Mouse (Mus musculus) myocyte (in vitro differentiated cells): ENCODE measurements around the gene Fmo6. TPM values are rescaled to one million over a fixed set of nuclear protein-coding genes. Genes with fewer than 3 reads are reported as not detected.

Source experiments
- H3K27me3 ChIP-seq: one replicate; pipeline ENCODE4 v1.6.1; 2011; ENCODE audit not compliant: control insufficient read depth, insufficient read depth, insufficient read length
- H3K36me3 ChIP-seq: one replicate; pipeline ENCODE4 v1.6.1; 2011; ENCODE audit not compliant: control insufficient read depth, insufficient read depth
- H3K4me2 ChIP-seq: one replicate; pipeline ENCODE4 v1.6.1; 2011; ENCODE audit warnings: low read depth, control low read depth
- H3K4me3 ChIP-seq: one replicate; pipeline ENCODE4 v1.5.1; 2011; ENCODE audit warnings: mild to moderate bottlenecking, control low read depth, moderate library complexity
- H3K79me2 ChIP-seq: one replicate; pipeline ENCODE4 v1.6.1; 2011; ENCODE audit not compliant: control insufficient read depth, insufficient read depth
- H3ac ChIP-seq: one replicate; pipeline ENCODE4 v1.6.1; 2011; ENCODE audit not compliant: control insufficient read depth, insufficient read length
- CEBPB ChIP-seq: IDR thresholded peaks from 2 replicates; pipeline ENCODE4 v1.6.1; 2011; ENCODE audit warnings: mild to moderate bottlenecking, moderate library complexity; ENCODE audit not compliant: poor library complexity, insufficient read depth, severe bottlenecking
- E2F4 ChIP-seq: IDR thresholded peaks from one replicate; pipeline ENCODE4 v1.6.1; 2011; ENCODE audit warnings: mild to moderate bottlenecking, control low read depth, moderate library complexity; ENCODE audit not compliant: insufficient read depth
- MAX ChIP-seq: IDR thresholded peaks from one replicate; pipeline ENCODE4 v1.6.1; 2011; ENCODE audit warnings: low read depth, mild to moderate bottlenecking, control low read depth
- MYOD1 ChIP-seq, 3 experiments: IDR thresholded peaks; one replicate each; pipeline ENCODE4 v1.6.1; 2011; ENCODE audit warnings: control low read depth in 2 of 3, low read depth in 2 of 3, mild to moderate bottlenecking in 2 of 3, moderate library complexity in 1 of 3; ENCODE audit not compliant: insufficient read length in 2 of 3, control insufficient read depth in 1 of 3
- MYOG ChIP-seq, 3 experiments: IDR thresholded peaks; one replicate each; pipeline ENCODE4 v1.6.1; 2011; ENCODE audit warnings: control low read depth in 2 of 3, low read depth in 2 of 3, mild to moderate bottlenecking in 2 of 3; ENCODE audit not compliant: insufficient read length in 2 of 3, control insufficient read depth in 1 of 3, insufficient read depth in 1 of 3
- POLR2A ChIP-seq: IDR thresholded peaks from one replicate; pipeline ENCODE4 v1.6.1; 2011; ENCODE audit warnings: low read depth, mild to moderate bottlenecking, control low read depth, moderate library complexity; ENCODE audit not compliant: insufficient read length
- POLR2AphosphoS2 ChIP-seq: IDR thresholded peaks from one replicate; pipeline ENCODE4 v1.6.1; 2011; ENCODE audit warnings: low read depth, control low read depth; ENCODE audit not compliant: insufficient read length
- REST ChIP-seq: IDR thresholded peaks from one replicate; pipeline ENCODE4 v1.6.1; 2011; ENCODE audit warnings: mild to moderate bottlenecking, control low read depth, moderate library complexity; ENCODE audit not compliant: insufficient read depth, insufficient read length
- SRF ChIP-seq: IDR thresholded peaks from one replicate; pipeline ENCODE4 v1.6.1; 2011; ENCODE audit warnings: low read depth; ENCODE audit not compliant: control insufficient read depth, insufficient read length
- TCF12 ChIP-seq: IDR thresholded peaks from one replicate; pipeline ENCODE4 v1.6.1; 2011; ENCODE audit warnings: mild to moderate bottlenecking, control low read depth; ENCODE audit not compliant: poor library complexity, insufficient read depth, severe bottlenecking
- TCF3 ChIP-seq: IDR thresholded peaks from one replicate; pipeline ENCODE4 v1.6.1; 2011; ENCODE audit warnings: low read depth, control low read depth; ENCODE audit not compliant: insufficient read length
- USF1 ChIP-seq: IDR thresholded peaks from one replicate; pipeline ENCODE4 v1.6.1; 2011; ENCODE audit warnings: low read depth, mild to moderate bottlenecking, control low read depth, moderate library complexity
- polyA plus RNA-seq: library from polyadenylated mRNA; unstranded; fragments of >200 nt; fragmentation: generic; extraction: Trizol; gene quantifications from one replicate; pipeline ENCODE4 v1.2.1, GENCODE M21; 2012; ENCODE audit warnings: missing spikeins

The Fmo6 gene
- polyA plus RNA-seq, 1 experiment = not detected

DNA sequence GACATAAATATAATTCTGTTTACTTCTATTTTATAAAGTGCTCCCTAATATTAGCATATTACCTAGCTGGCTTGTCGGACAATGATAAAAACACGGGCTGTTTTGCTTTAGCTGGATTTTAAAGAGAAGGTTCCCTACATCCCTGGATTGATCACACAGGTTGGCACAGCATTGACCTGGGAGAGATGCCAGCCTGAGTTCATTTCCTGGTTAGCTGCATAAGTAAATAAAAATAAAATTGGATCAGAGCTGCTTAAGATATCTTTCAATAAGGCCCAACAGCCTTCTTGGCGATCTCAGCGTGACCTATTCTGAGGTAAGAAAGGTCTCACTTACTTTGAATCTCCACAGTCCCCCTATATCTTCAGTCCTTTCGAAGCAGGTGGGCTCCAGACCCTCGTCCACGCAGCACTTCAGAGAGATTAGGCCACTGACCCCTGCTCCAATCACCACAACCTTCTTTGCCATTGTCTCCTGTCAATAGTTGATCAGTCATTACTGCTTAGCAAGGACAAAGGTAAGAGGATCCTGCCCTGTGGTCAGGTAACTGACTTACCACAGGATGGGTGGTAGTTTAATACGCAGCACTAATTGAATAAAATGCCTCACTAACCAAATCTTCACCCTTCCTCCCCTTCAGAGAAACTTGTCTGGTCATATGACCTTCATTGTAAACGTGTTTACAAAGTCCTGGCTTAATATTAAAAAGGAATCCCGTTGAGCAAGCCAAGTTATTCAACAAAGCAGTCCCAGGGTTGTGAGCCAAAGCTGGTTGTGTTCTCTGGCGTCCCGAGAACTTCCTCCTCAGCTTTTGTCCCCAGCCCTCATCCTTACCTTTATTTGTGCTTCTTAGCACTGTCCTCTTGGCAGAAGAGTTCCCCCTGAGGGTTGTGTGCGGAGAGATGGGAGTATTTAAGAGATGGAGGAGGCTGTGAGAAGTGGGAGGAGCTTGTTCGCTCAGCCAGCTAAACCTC, 39.2 kb downstream of the Fmo6 start, which contains the start of gene Fmo2:
Gene Fmo2 (minus strand): TSS at position 889 of the 974 bp plus-strand sequence.
- Histone ChIP-seq H3ac (no peak within 1 kb of the TSS), H3K4me2 (no peak within 1 kb of the TSS), H3K36me3 (no peaks in the 10 kb centered on the region), H3K79me2 (no peaks in the 10 kb centered on the region), H3K4me3 (no peak within 1 kb of the TSS), H3K27me3 (peaks cover 8% of the 10 kb centered on the region)
- TF ChIP-seq MAX (no peak), POLR2A (no peak), REST (no peak), MYOD1 (IDR thresholded peaks at IDR 0.05; ENCODE audit: control insufficient read depth in 1 of 3, insufficient read length in 2 of 3, low read depth in 2 of 3) (no peak), USF1 (no peak), MYOG (IDR thresholded peaks at IDR 0.05; ENCODE audit: control insufficient read depth in 1 of 3, insufficient read depth in 1 of 3, insufficient read length in 2 of 3, low read depth in 2 of 3) (no peak), POLR2AphosphoS2 (no peak), CEBPB (no peak), TCF12 (no peak), TCF3 (no peak), SRF (no peak), E2F4 (no peak)

DNA sequence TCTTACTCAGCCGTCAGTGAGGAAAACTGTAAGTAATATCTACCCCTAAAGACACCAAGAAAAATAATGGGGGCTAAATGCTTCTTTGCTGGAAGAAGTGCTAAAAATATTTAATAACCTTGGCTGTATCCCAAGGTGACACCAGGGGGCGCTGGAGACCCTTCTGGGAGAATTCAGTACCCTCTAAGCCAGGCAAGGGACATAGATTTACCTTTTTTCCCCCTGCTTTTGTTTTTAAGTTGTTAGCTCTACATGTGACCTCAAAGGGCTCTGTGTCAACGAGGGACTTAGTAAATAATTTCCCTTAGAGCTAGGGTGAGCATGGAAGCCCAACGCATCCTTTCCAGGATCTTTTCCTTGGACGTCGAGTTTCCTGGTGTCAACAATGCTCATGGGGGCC, 41.4 kb downstream of the Fmo6 start:
- no peak overlapping the region for H3K4me3 ChIP-seq

DNA sequence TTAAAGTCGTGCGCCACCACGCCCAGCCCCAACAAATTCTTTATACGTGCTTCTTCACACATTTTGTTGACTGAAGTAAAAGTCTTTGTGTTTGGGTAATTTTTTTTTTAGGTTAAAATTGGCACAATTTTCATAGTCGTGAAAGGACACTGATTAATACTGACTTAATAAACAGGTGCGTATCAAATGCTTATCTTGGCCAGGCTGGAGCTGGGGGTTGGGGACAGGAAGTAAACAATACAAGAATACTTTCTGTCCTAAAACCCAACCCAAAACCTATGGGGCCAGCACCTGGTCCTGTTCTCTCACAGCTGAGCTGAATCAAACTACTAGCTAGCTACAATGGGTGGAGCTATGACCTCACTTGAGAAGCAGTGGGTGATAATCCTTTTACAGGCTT, 44.3 kb downstream of the Fmo6 start:
- Histone ChIP-seq H3K4me2 (no peak overlapping the region), H3K79me2 (no peaks in the 10 kb centered on the region), H3K4me3 (no peak overlapping the region), H3K27me3 (peaks cover 3% of the 10 kb centered on the region), H3K36me3 (no peaks in the 10 kb centered on the region), H3ac (no peak overlapping the region)
- no peak for TF ChIP-seq USF1

More for the DNA sequence above, 41.4 kb downstream of the Fmo6 start:
- Histone ChIP-seq H3K4me2 (no peak overlapping the region), H3K79me2 (no peaks in the 10 kb centered on the region), H3K27me3 (peaks cover 8% of the 10 kb centered on the region), H3K36me3 (no peaks in the 10 kb centered on the region), H3ac (no peak overlapping the region)
- TF ChIP-seq MAX (no peak), TCF3 (no peak), E2F4 (no peak), SRF (no peak), POLR2AphosphoS2 (no peak), CEBPB (no peak), POLR2A (no peak), TCF12 (no peak), MYOD1 (IDR thresholded peaks at IDR 0.05; ENCODE audit: control insufficient read depth in 1 of 3, insufficient read length in 2 of 3, low read depth in 2 of 3) (no peak), USF1 (no peak)

DNA sequence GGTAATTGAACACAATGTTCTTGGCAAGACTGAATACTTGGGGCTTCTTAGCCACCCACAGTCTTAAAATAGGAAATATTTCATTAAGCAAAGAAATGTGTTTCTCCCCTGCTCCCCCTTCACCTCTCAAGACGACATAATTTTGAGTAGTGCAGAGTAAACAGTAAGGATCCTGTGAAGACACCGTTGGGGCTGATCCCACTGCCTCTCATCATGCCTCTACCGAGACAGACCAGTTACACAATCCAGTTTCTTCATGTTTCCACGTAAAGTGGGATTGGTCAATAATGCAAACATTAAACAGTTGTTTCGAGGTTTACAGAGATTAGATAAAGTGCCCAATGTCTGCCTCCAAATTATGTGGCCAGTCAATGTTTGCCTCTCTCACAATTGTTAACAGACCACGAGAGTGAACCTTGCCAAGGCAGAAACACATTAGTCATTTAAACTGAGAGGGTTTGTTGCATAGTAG, 45.3 kb downstream of the Fmo6 start:
- no peak overlapping the region for H3ac ChIP-seq
- no peaks in the 10 kb centered on the region for H3K36me3 ChIP-seq
- no peak for TF ChIP-seq SRF
- TF ChIP-seq TCF12 = no peak
- no peak for TF ChIP-seq E2F4
- TF ChIP-seq POLR2A = no peak
- no peak for TF ChIP-seq MYOD1 (IDR thresholded peaks at IDR 0.05; ENCODE audit: control insufficient read depth in 1 of 3, insufficient read length in 2 of 3, low read depth in 2 of 3)
- no peak for TF ChIP-seq MAX
- TF ChIP-seq CEBPB = 0 out of 2 replicates have a peak, but pooled peaks have one; percentile 58
- H3K4me3 ChIP-seq = no peak overlapping the region
- H3K4me2 ChIP-seq = peak overlapping the region; percentile 10
- H3K27me3 ChIP-seq = no peaks in the 10 kb centered on the region
- no peaks in the 10 kb centered on the region for H3K79me2 ChIP-seq

DNA sequence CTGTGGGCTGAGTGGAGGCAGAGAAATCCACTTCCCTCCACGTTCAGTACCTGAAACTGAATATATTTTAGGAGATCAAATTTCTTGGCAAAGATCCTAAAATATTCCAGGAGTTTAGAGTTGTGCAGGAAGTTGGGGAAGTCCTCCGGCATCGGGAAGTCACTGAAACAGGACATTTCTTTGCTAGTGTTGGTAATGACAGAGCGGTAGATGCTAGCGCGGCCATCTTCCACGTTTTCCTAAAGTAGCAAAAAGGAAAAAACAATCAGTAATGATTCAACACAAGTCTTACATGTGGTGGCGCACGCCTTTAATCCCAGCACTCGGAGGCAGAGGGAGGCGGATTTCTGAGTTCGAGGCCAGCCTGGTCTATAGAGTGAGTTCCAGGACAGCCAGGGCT, 48.7 kb downstream of the Fmo6 start:
- H3K36me3 ChIP-seq = no peaks in the 10 kb centered on the region
- no peak overlapping the region for H3K4me2 ChIP-seq
- no peak overlapping the region for H3K4me3 ChIP-seq
- H3K79me2 ChIP-seq = no peaks in the 10 kb centered on the region
- H3ac ChIP-seq = no peak overlapping the region
- no peak for TF ChIP-seq USF1
- TF ChIP-seq CEBPB = no peak
- no peak for TF ChIP-seq E2F4
- no peak for TF ChIP-seq POLR2A
- TF ChIP-seq REST = no peak
- TF ChIP-seq MYOG (IDR thresholded peaks at IDR 0.05; ENCODE audit: control insufficient read depth in 1 of 3, insufficient read depth in 1 of 3, insufficient read length in 2 of 3, low read depth in 2 of 3) = no peak
- no peaks in the 10 kb centered on the region for H3K27me3 ChIP-seq
